Mouse (Mus musculus): Measurements from ENCODE around the gene Ephx1. TPM values are rescaled to one million over a fixed set of nuclear protein-coding genes. Genes with fewer than 3 reads are reported as not detected.

Ephx1 gene
- polyA plus RNA-seq, 1 experiment = not detected

GRCm38 (mm10) chr1:181008266-181008665 is 12.4 kb downstream of the Ephx1 start:
- TF ChIP-seq POLR2A (IDR thresholded peaks at IDR 0.05; ENCODE audit: insufficient read depth, low read depth, low read length) (no peak), CTCF (IDR thresholded peaks at IDR 0.05; ENCODE audit: insufficient read depth, low read depth, low read length) (no peak)
- WGBS = 91% methylated on average over 2 of the region's 2 CpGs
- peaks cover 14% of the 10 kb centered on the region for H3K4me1 ChIP-seq (ENCODE audit: control insufficient read depth, insufficient read depth, low read length)
- H3K4me3 ChIP-seq (ENCODE audit: insufficient read depth, low read depth, low read length) = no peak overlapping the region
- no peak overlapping the region for H3K27ac ChIP-seq (ENCODE audit: insufficient read depth, low read depth, low read length)

GRCm38 (mm10) chr1:181007831-181008230 is 12.9 kb downstream of the Ephx1 start:
- Histone ChIP-seq H3K27ac (ENCODE audit: insufficient read depth, low read depth, low read length) (no peak overlapping the region), H3K4me1 (ENCODE audit: control insufficient read depth, insufficient read depth, low read length) (peaks cover 14% of the 10 kb centered on the region), H3K4me3 (ENCODE audit: insufficient read depth, low read depth, low read length) (no peak overlapping the region)
- TF ChIP-seq CTCF (IDR thresholded peaks at IDR 0.05; ENCODE audit: insufficient read depth, low read depth, low read length) = no peak
- no peak for TF ChIP-seq POLR2A (IDR thresholded peaks at IDR 0.05; ENCODE audit: insufficient read depth, low read depth, low read length)
- 92% methylated on average over 6 of the region's 6 CpGs for WGBS

GRCm38 (mm10) chr1:181005331-181005730 is 15.4 kb downstream of the Ephx1 start:
- peaks cover 6% of the 10 kb centered on the region for H3K4me1 ChIP-seq (ENCODE audit: control insufficient read depth, insufficient read depth, low read length)
- H3K4me3 ChIP-seq (ENCODE audit: insufficient read depth, low read depth, low read length) = no peak overlapping the region
- 81% methylated on average over 8 of the region's 8 CpGs for WGBS
- no peak for TF ChIP-seq POLR2A (IDR thresholded peaks at IDR 0.05; ENCODE audit: insufficient read depth, low read depth, low read length)
- H3K27ac ChIP-seq (ENCODE audit: insufficient read depth, low read depth, low read length) = no peak overlapping the region

- WGBS = 93% methylated on average over 2 of the region's 2 CpGs
- TF ChIP-seq POLR2A (IDR thresholded peaks at IDR 0.05; ENCODE audit: insufficient read depth, low read depth, low read length) (no peak), CTCF (IDR thresholded peaks at IDR 0.05; ENCODE audit: insufficient read depth, low read depth, low read length) (no peak)
- Histone ChIP-seq H3K4me1 (ENCODE audit: control insufficient read depth, insufficient read depth, low read length) (no peaks in the 10 kb centered on the region), H3K27ac (ENCODE audit: insufficient read depth, low read depth, low read length) (no peak overlapping the region), H3K4me3 (ENCODE audit: insufficient read depth, low read depth, low read length) (no peak overlapping the region)
These were observed 16.9 kb downstream of the Ephx1 start for GRCm38 (mm10) chr1:181003790-181004189.

- H3K27ac ChIP-seq (ENCODE audit: insufficient read depth, low read depth, low read length) = no peak overlapping the region
- no peak overlapping the region for H3K4me3 ChIP-seq (ENCODE audit: insufficient read depth, low read depth, low read length)
- WGBS = 92% methylated on average over 3 of the region's 3 CpGs
- TF ChIP-seq POLR2A (IDR thresholded peaks at IDR 0.05; ENCODE audit: insufficient read depth, low read depth, low read length) (no peak), CTCF (IDR thresholded peaks at IDR 0.05; ENCODE audit: insufficient read depth, low read depth, low read length) (no peak)
- no peaks in the 10 kb centered on the region for H3K4me1 ChIP-seq (ENCODE audit: control insufficient read depth, insufficient read depth, low read length)
These were observed 19.1 kb downstream of the Ephx1 start for GRCm38 (mm10) chr1:181001621-181002020.

- Histone ChIP-seq H3K27ac (ENCODE audit: insufficient read depth, low read depth, low read length) (no peak overlapping the region), H3K4me3 (ENCODE audit: insufficient read depth, low read depth, low read length) (no peak overlapping the region), H3K4me1 (ENCODE audit: control insufficient read depth, insufficient read depth, low read length) (no peaks in the 10 kb centered on the region)
- WGBS = 93% methylated on average over 3 of the region's 3 CpGs
- TF ChIP-seq POLR2A (IDR thresholded peaks at IDR 0.05; ENCODE audit: insufficient read depth, low read depth, low read length) (no peak), CTCF (IDR thresholded peaks at IDR 0.05; ENCODE audit: insufficient read depth, low read depth, low read length) (no peak)
These were observed 19.5 kb downstream of the Ephx1 start for GRCm38 (mm10) chr1:181001217-181001616.

GRCm38 (mm10) chr1:181000501-181001092 is 20.1 kb downstream of the Ephx1 start:
- 59% methylated on average over 10 of the region's 10 CpGs for WGBS
- TF ChIP-seq CTCF (IDR thresholded peaks at IDR 0.05; ENCODE audit: insufficient read depth, low read depth, low read length) = no peak
- TF ChIP-seq POLR2A (IDR thresholded peaks at IDR 0.05; ENCODE audit: insufficient read depth, low read depth, low read length) = no peak
- H3K27ac ChIP-seq (ENCODE audit: insufficient read depth, low read depth, low read length) = no peak overlapping the region
- H3K4me3 ChIP-seq (ENCODE audit: insufficient read depth, low read depth, low read length) = no peak overlapping the region
- no peaks in the 10 kb centered on the region for H3K4me1 ChIP-seq (ENCODE audit: control insufficient read depth, insufficient read depth, low read length)

GRCm38 (mm10) chr1:180992142-180992541 is 28.6 kb downstream of the Ephx1 start:
- peaks cover 2% of the 10 kb centered on the region for H3K4me1 ChIP-seq (ENCODE audit: control insufficient read depth, insufficient read depth, low read length)
- TF ChIP-seq POLR2A (IDR thresholded peaks at IDR 0.05; ENCODE audit: insufficient read depth, low read depth, low read length) (no peak), CTCF (IDR thresholded peaks at IDR 0.05; ENCODE audit: insufficient read depth, low read depth, low read length) (no peak)
- H3K4me3 ChIP-seq (ENCODE audit: insufficient read depth, low read depth, low read length) = no peak overlapping the region
- WGBS = 53% methylated on average over 3 of the region's 3 CpGs
- no peak overlapping the region for H3K27ac ChIP-seq (ENCODE audit: insufficient read depth, low read depth, low read length)

- no peak for TF ChIP-seq POLR2A (IDR thresholded peaks at IDR 0.05; ENCODE audit: insufficient read depth, low read depth, low read length)
- TF ChIP-seq CTCF (IDR thresholded peaks at IDR 0.05; ENCODE audit: insufficient read depth, low read depth, low read length) = no peak
- 80% methylated on average over 3 of the region's 3 CpGs for WGBS
- Histone ChIP-seq H3K4me1 (ENCODE audit: control insufficient read depth, insufficient read depth, low read length) (peaks cover 2% of the 10 kb centered on the region), H3K4me3 (ENCODE audit: insufficient read depth, low read depth, low read length) (no peak overlapping the region), H3K27ac (ENCODE audit: insufficient read depth, low read depth, low read length) (no peak overlapping the region)
These were observed 30.0 kb downstream of the Ephx1 start for GRCm38 (mm10) chr1:180990671-180991070.

GRCm38 (mm10) chr1:180987759-180988158 is 32.9 kb downstream of the Ephx1 start:
- peaks cover 2% of the 10 kb centered on the region for H3K4me1 ChIP-seq (ENCODE audit: control insufficient read depth, insufficient read depth, low read length)
- H3K4me3 ChIP-seq (ENCODE audit: insufficient read depth, low read depth, low read length) = no peak overlapping the region
- WGBS = 1% methylated on average over 9 of the region's 9 CpGs
- TF ChIP-seq POLR2A (IDR thresholded peaks at IDR 0.05; ENCODE audit: insufficient read depth, low read depth, low read length) (no peak), CTCF (IDR thresholded peaks at IDR 0.05; ENCODE audit: insufficient read depth, low read depth, low read length) (peak; percentile 94)
- no peak overlapping the region for H3K27ac ChIP-seq (ENCODE audit: insufficient read depth, low read depth, low read length)
